Mouse (Mus musculus) limb, embryonic 12.5 days (tissue): ENCODE data around the gene Rac2. TPM values are rescaled to one million over a fixed set of nuclear protein-coding genes. Genes with fewer than 3 reads are reported as not detected.
A peak's percentile ranks its signal among the peaks of the same experiment; 100 is the strongest.

Experiments
- ATAC-seq: fragments of 200-750 bp; cut with Nextera tagmentation; 2 replicates; pipeline ENCODE4 v1.8.0; 2017; ENCODE audit warnings: low read depth, moderate TSS enrichment; ENCODE audit not compliant: insufficient number of reproducible peaks, insufficient read depth, low FRiP score, low TSS enrichment
- H3K27ac ChIP-seq: fragments of 300-500 bp; sonication (generic); 2 replicates; pipeline ENCODE4 v1.5.1; 2016; ENCODE audit warnings: mild to moderate bottlenecking, moderate library complexity
- H3K27me3 ChIP-seq: fragments of 300-500 bp; sonication (generic); 2 replicates; pipeline ENCODE4 v1.6.1; 2016; ENCODE audit warnings: mild to moderate bottlenecking, moderate library complexity
- H3K36me3 ChIP-seq: fragments of 300-500 bp; sonication (generic); 2 replicates; pipeline ENCODE4 v1.6.1; 2016; ENCODE audit warnings: mild to moderate bottlenecking, moderate library complexity
- H3K4me1 ChIP-seq: fragments of 300-500 bp; sonication (generic); replicated peaks from 2 replicates; pipeline ENCODE4 v1.6.1; 2016
- H3K4me2 ChIP-seq: fragments of 300-500 bp; sonication (generic); 2 replicates; pipeline ENCODE4 v1.6.1; 2016; ENCODE audit warnings: mild to moderate bottlenecking, moderate library complexity
- H3K4me3 ChIP-seq: fragments of 300-500 bp; sonication (generic); replicated peaks from 2 replicates; pipeline ENCODE4 v1.5.1; 2016; ENCODE audit warnings: mild to moderate bottlenecking
- H3K9ac ChIP-seq: fragments of 300-500 bp; sonication (generic); replicated peaks from 2 replicates; pipeline ENCODE4 v1.6.1; 2016; ENCODE audit warnings: mild to moderate bottlenecking, moderate library complexity
- H3K9me3 ChIP-seq: fragments of 300-500 bp; sonication (generic); 2 replicates; pipeline ENCODE4 v1.6.1; 2016; ENCODE audit warnings: mild to moderate bottlenecking, moderate library complexity
- WGBS: fragments of 180-500 bp; shearing (Covaris S2); methylation state at CpG from one replicate; pipeline ENCODE4 v1.1.7; 2016; 5-methylcytosine and 5-hydroxymethylcytosine counted together
- polyA plus RNA-seq: library from polyadenylated mRNA; unstranded; fragments of >200 nt; fragmentation: Nextera tagmentation; extraction: Ambion mirVana; gene quantifications from 2 replicates; pipeline ENCODE4 v1.2.1, GENCODE M21; 2016

The Rac2 gene
- polyA plus RNA-seq, 1 experiment from 2014 or later = 5.1 TPM

- Histone ChIP-seq H3K9me3 (no peaks in the 10 kb centered on the region), H3K9ac (no peak overlapping the region), H3K4me2 (no peak overlapping the region), H3K36me3 (no peaks in the 10 kb centered on the region), H3K27ac (no peak overlapping the region), H3K4me1 (peaks cover 33% of the 10 kb centered on the region), H3K27me3 (no peaks in the 10 kb centered on the region), H3K4me3 (no peak overlapping the region)
- WGBS = 75% methylated on average over 6 of the region's 6 CpGs
- ATAC-seq = no peak
Observed at GRCm38 (mm10) chr15:78515759-78516158, 56.8 kb downstream of the Rac2 start.

- 24% methylated on average over 7 of the region's 7 CpGs for WGBS
- no peaks in the 10 kb centered on the region for H3K36me3 ChIP-seq
- H3K4me2 ChIP-seq = no peak overlapping the region
- ATAC-seq = no peak
- H3K27me3 ChIP-seq = no peaks in the 10 kb centered on the region
- no peak overlapping the region for H3K4me3 ChIP-seq
- no peaks in the 10 kb centered on the region for H3K9me3 ChIP-seq
- H3K9ac ChIP-seq = no peak overlapping the region
- H3K27ac ChIP-seq = peak overlapping the region; percentile 58; the same call in 1 of the 2 replicates
- peaks cover 35% of the 10 kb centered on the region for H3K4me1 ChIP-seq
Observed at GRCm38 (mm10) chr15:78514393-78515146, 58.0 kb downstream of the Rac2 start.

- no peak for ATAC-seq
- Histone ChIP-seq H3K4me3 (no peak overlapping the region), H3K4me1 (peaks cover 30% of the 10 kb centered on the region)
Observed at GRCm38 (mm10) chr15:78513019-78513418, 59.6 kb downstream of the Rac2 start.

GRCm38 (mm10) chr15:78511951-78512350 lies 60.6 kb downstream of the Rac2 start:
- H3K36me3 ChIP-seq = no peaks in the 10 kb centered on the region
- H3K4me1 ChIP-seq = peaks cover 26% of the 10 kb centered on the region
- no peak overlapping the region for H3K4me2 ChIP-seq
- no peak overlapping the region for H3K9ac ChIP-seq
- no peak overlapping the region for H3K4me3 ChIP-seq
- no peaks in the 10 kb centered on the region for H3K9me3 ChIP-seq
- H3K27ac ChIP-seq = no peak overlapping the region
- ATAC-seq = no peak
- WGBS = 80% methylated on average over 7 of the region's 7 CpGs
- no peaks in the 10 kb centered on the region for H3K27me3 ChIP-seq

More at GRCm38 (mm10) chr15:78513019-78513418, 59.6 kb downstream of the Rac2 start:
- H3K9me3 ChIP-seq = no peaks in the 10 kb centered on the region
- H3K9ac ChIP-seq = no peak overlapping the region
- 88% methylated on average over 14 of the region's 14 CpGs for WGBS
- no peaks in the 10 kb centered on the region for H3K36me3 ChIP-seq
- no peak overlapping the region for H3K4me2 ChIP-seq
- H3K27me3 ChIP-seq = no peaks in the 10 kb centered on the region
- H3K27ac ChIP-seq = no peak overlapping the region

GRCm38 (mm10) chr15:78510736-78511135 lies 61.8 kb downstream of the Rac2 start:
- Histone ChIP-seq H3K4me3 (no peak overlapping the region), H3K9ac (no peak overlapping the region), H3K4me1 (peaks cover 23% of the 10 kb centered on the region), H3K36me3 (no peaks in the 10 kb centered on the region), H3K9me3 (no peaks in the 10 kb centered on the region), H3K27me3 (no peaks in the 10 kb centered on the region), H3K4me2 (no peak overlapping the region), H3K27ac (no peak overlapping the region)
- WGBS = 90% methylated on average over 6 of the region's 6 CpGs
- ATAC-seq = no peak

GRCm38 (mm10) chr15:78510121-78510576 lies 62.4 kb downstream of the Rac2 start:
- H3K27me3 ChIP-seq = no peaks in the 10 kb centered on the region
- H3K4me3 ChIP-seq = no peak overlapping the region
- 0 out of 2 replicates have a peak overlapping the region, but pooled peaks have one; percentile 27 for H3K9ac ChIP-seq
- 53% methylated on average over 8 of the region's 8 CpGs for WGBS
- no peak for ATAC-seq
- 0 out of 2 replicates have a peak overlapping the region, but pooled peaks have one; percentile 23 for H3K27ac ChIP-seq
- peaks cover 18% of the 10 kb centered on the region for H3K4me1 ChIP-seq
- no peaks in the 10 kb centered on the region for H3K9me3 ChIP-seq
- H3K4me2 ChIP-seq = peak overlapping the region; percentile 30
- no peaks in the 10 kb centered on the region for H3K36me3 ChIP-seq

GRCm38 (mm10) chr15:78509297-78509899 lies 63.2 kb downstream of the Rac2 start:
- peaks cover 7% of the 10 kb centered on the region for H3K9me3 ChIP-seq
- WGBS = 41% methylated on average over 12 of the region's 12 CpGs
- no peak overlapping the region for H3K4me3 ChIP-seq
- H3K4me2 ChIP-seq = peak overlapping the region; percentile 30
- H3K27me3 ChIP-seq = no peaks in the 10 kb centered on the region
- H3K36me3 ChIP-seq = no peaks in the 10 kb centered on the region
- peaks cover 12% of the 10 kb centered on the region for H3K4me1 ChIP-seq
- ATAC-seq = no peak
- H3K9ac ChIP-seq = 0 out of 2 replicates have a peak overlapping the region, but pooled peaks have one; percentile 27
- H3K27ac ChIP-seq = 0 out of 2 replicates have a peak overlapping the region, but pooled peaks have one; percentile 23

Other genes with a start within 250 kb of the Rac2 start
- 0.64 and 1.2 TPM in 2 replicates for gene Csf2rb, start 247.0 kb downstream of the Rac2 start, polyA plus RNA-seq
- gene Tex33, start 176.9 kb downstream of the Rac2 start, polyA plus RNA-seq = not detected in 2 replicates
- gene Tst, start 166.9 kb downstream of the Rac2 start, polyA plus RNA-seq = 6.3 and 6.7 TPM in 2 replicates
- gene Mpst, start 166.4 kb downstream of the Rac2 start, polyA plus RNA-seq = 2.1 and 3.0 TPM in 2 replicates
- 40.3 and 49.8 TPM in 2 replicates for gene Kctd17, start 144.2 kb downstream of the Rac2 start, polyA plus RNA-seq
- gene Tmprss6, start 104.1 kb downstream of the Rac2 start, polyA plus RNA-seq = 0.10 TPM in 1 of 2 replicates, not detected in the other
- gene Il2rb, start 77.5 kb downstream of the Rac2 start, polyA plus RNA-seq = 0.05 and 0.08 TPM in 2 replicates
- gene C1qtnf6, start 41.4 kb downstream of the Rac2 start, polyA plus RNA-seq = 14.8 and 20.0 TPM in 2 replicates
- gene Sstr3, start 28.1 kb downstream of the Rac2 start, polyA plus RNA-seq = 0.05 TPM in 1 of 2 replicates, not detected in the other
- 5.1 TPM in 2 replicates for gene Cyth4, start 24.3 kb upstream of the Rac2 start, polyA plus RNA-seq
- gene Elfn2, start 146.0 kb upstream of the Rac2 start, polyA plus RNA-seq = 0.03 and 0.27 TPM in 2 replicates
- gene Mfng, start 200.7 kb upstream of the Rac2 start, polyA plus RNA-seq = 12.1 and 12.4 TPM in 2 replicates
- 3.3 and 4.2 TPM in 2 replicates for gene Card10, start 230.3 kb upstream of the Rac2 start, polyA plus RNA-seq